Mouse (Mus musculus) midbrain, embryonic 16.5 days (tissue): ENCODE measurements around the gene Eaf2. TPM values are rescaled to one million over a fixed set of nuclear protein-coding genes. Genes with fewer than 3 reads are reported as not detected.
A peak's percentile ranks its signal among the peaks of the same experiment; 100 is the strongest.
"Not testable (repeated sequence)": the region's sequence is repeated elsewhere in the genome, so short reads cannot be mapped to it uniquely, and the experiment has no call there.

Experiments used
- ATAC-seq: fragments of 200-750 bp; cut with Nextera tagmentation; 2 replicates; pipeline ENCODE4 v1.8.0; 2017; ENCODE audit warnings: moderate TSS enrichment
- H3K27ac ChIP-seq: fragments of 300-500 bp; sonication (generic); 2 replicates; pipeline ENCODE4 v1.5.1; 2014; ENCODE audit warnings: mild to moderate bottlenecking, low read length, mixed read lengths
- H3K27me3 ChIP-seq: fragments of 300-500 bp; sonication (generic); 2 replicates; pipeline ENCODE4 v1.6.1; 2014; ENCODE audit warnings: low read depth, low read length, mixed read lengths; ENCODE audit not compliant: control insufficient read depth, insufficient read depth
- H3K36me3 ChIP-seq: fragments of 300-500 bp; sonication (generic); 2 replicates; pipeline ENCODE4 v1.6.1; 2014; ENCODE audit warnings: mild to moderate bottlenecking, low read length, moderate library complexity, mixed read lengths; ENCODE audit not compliant: control insufficient read depth, insufficient read depth
- H3K4me1 ChIP-seq: fragments of 300-500 bp; sonication (generic); 2 replicates; pipeline ENCODE4 v1.6.1; 2014; ENCODE audit warnings: mild to moderate bottlenecking, low read length, mixed read lengths; ENCODE audit not compliant: control insufficient read depth, insufficient read depth
- H3K4me2 ChIP-seq: fragments of 300-500 bp; sonication (generic); 2 replicates; pipeline ENCODE4 v1.6.1; 2014; ENCODE audit warnings: mild to moderate bottlenecking, low read length, mixed read lengths
- H3K4me3 ChIP-seq: fragments of 300-500 bp; sonication (generic); 2 replicates; pipeline ENCODE4 v1.5.1; 2014; ENCODE audit warnings: low read depth, mild to moderate bottlenecking, low read length, moderate library complexity, mixed read lengths
- H3K9ac ChIP-seq: fragments of 300-500 bp; sonication (generic); 2 replicates; pipeline ENCODE4 v1.6.1; 2014; ENCODE audit warnings: low read depth, low read length, mixed read lengths
- H3K9me3 ChIP-seq: fragments of 300-500 bp; sonication (generic); replicated peaks from 2 replicates; pipeline ENCODE4 v1.6.1; 2014; ENCODE audit warnings: mild to moderate bottlenecking, low read length, mixed read lengths; ENCODE audit not compliant: control insufficient read depth, poor library complexity, severe bottlenecking
- WGBS: fragments of 180-500 bp; shearing (Covaris S2); extraction: QIAGEN DNeasy Blood & Tissue Kit; methylation state at CpG from one replicate; pipeline ENCODE4 v1.1.7; 2014; 5-methylcytosine and 5-hydroxymethylcytosine counted together
- polyA plus RNA-seq: library from polyadenylated mRNA; unstranded; fragments of >200 nt; fragmentation: Nextera tagmentation; extraction: Ambion mirVana; gene quantifications from 2 replicates; pipeline ENCODE4 v1.2.1, GENCODE M21; 2015

The Eaf2 gene
- polyA plus RNA-seq, 1 experiment from 2014 or later: 0.72 TPM

DNA sequence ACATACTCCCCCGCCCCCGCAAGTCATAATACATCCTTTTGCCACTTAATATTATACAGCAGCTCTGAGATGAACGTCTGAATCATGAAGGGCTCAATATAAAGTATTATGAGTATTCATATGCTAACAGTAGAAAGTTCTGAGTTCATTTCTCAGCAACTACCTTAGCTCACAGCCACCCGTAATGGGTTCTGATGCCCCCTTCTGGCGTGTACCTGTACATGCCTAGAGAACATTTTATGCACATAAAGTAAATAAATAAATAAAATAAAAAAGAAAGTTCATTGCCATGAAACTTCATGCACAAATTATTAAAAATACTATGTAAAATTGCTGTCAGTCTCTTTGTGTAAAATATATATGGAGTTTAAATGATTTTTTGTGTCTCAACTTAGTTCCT lies 2.5 kb upstream of the Eaf2 start:
- Histone ChIP-seq H3K36me3 (peaks cover 1% of the 10 kb centered on the region), H3K27ac (no peak overlapping the region), H3K27me3 (no peaks in the 10 kb centered on the region), H3K9me3 (no peaks in the 10 kb centered on the region), H3K9ac (no peak overlapping the region), H3K4me2 (no peak overlapping the region), H3K4me1 (peaks cover 19% of the 10 kb centered on the region), H3K4me3 (no peak overlapping the region)
- ATAC-seq: no peak
- WGBS: 77% methylated on average over 5 of the region's 5 CpGs

DNA sequence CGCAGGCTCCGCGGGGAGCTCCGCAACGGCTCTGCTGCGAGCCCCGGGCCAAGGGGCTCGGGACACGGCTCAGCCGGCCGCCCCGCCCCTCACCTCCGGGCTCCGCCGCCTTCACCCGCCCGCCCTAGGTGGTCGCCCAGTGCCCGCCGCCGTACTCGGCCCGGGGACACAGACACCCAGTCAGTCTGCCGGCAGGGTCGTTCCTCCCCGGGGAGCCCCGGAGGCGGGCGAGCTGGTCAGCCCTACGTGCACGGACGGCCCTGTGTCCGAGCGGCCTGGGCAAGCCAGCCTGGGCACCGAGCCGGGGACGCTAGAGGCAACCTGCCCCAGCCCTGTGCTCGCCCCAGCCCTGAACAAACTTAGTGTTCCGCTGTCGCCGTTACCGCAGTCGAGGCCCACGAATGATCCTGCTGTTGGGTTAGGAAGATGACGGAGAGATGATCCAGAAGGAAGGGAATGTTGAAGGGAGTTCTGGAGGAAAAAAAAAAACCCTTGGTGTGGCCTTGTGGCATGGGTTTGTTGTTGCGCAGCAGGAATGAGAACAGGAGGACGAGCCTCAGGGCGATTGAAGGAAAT lies 561 bp upstream of the Eaf2 start:
- peak overlapping the region; percentile 67 for H3K4me3 ChIP-seq
- H3K36me3 ChIP-seq: peaks cover 6% of the 10 kb centered on the region
- H3K9ac ChIP-seq: peak overlapping the region; percentile 79
- H3K9me3 ChIP-seq: no peaks in the 10 kb centered on the region
- no peaks in the 10 kb centered on the region for H3K27me3 ChIP-seq
- H3K4me1 ChIP-seq: peaks cover 19% of the 10 kb centered on the region
- peak overlapping the region; percentile 79 for H3K27ac ChIP-seq
- H3K4me2 ChIP-seq: peak overlapping the region; percentile 81
- 0% methylated on average over 42 of the region's 48 CpGs for WGBS
- ATAC-seq: no peak

GRCm38 (mm10) chr16:36869442-36869841 lies 5.4 kb downstream of the Eaf2 start:
- H3K36me3 ChIP-seq: peaks cover 10% of the 10 kb centered on the region
- 97% methylated on average over 2 of the region's 2 CpGs for WGBS

DNA sequence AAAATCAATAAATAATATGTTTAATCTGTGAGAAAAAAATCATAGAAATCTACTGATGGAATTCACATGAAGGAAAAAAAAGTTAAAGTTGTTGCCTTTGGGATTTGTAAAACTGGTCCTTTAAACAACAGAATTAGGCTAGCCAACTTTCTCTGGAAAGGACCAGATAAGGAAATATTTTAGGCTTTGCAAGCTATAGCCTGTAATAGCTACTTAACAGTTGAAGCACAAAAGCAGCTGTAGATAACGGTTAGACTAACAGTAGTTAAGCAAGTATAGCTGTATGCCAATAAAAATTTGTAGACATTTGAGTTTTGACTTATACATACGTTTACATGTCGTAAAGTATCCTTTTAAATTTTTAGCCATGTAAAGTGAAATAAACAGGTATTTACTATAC lies 11.2 kb downstream of the Eaf2 start:
- H3K9me3 ChIP-seq: no peaks in the 10 kb centered on the region
- H3K4me3 ChIP-seq: no peak overlapping the region
- H3K4me2 ChIP-seq: no peak overlapping the region
- ATAC-seq: no peak
- peaks cover 11% of the 10 kb centered on the region; the same call in 1 of the 2 replicates for H3K36me3 ChIP-seq
- H3K4me1 ChIP-seq: no peaks in the 10 kb centered on the region
- H3K27me3 ChIP-seq: no peaks in the 10 kb centered on the region
- WGBS: 97% methylated on average over 3 of the region's 3 CpGs
- H3K9ac ChIP-seq: no peak overlapping the region
- no peak overlapping the region for H3K27ac ChIP-seq

More at GRCm38 (mm10) chr16:36869442-36869841, 5.4 kb downstream of the Eaf2 start:
- H3K4me1 ChIP-seq: peaks cover 6% of the 10 kb centered on the region
- H3K4me3 ChIP-seq: no peak overlapping the region
- no peak for ATAC-seq
- H3K4me2 ChIP-seq: no peak overlapping the region
- H3K27ac ChIP-seq: no peak overlapping the region
- H3K27me3 ChIP-seq: no peaks in the 10 kb centered on the region
- no peaks in the 10 kb centered on the region for H3K9me3 ChIP-seq
- H3K9ac ChIP-seq: no peak overlapping the region

GRCm38 (mm10) chr16:36851202-36851601 lies 23.6 kb downstream of the Eaf2 start:
- Histone ChIP-seq H3K9ac (no peak overlapping the region), H3K4me2 (no peak overlapping the region), H3K27ac (no peak overlapping the region), H3K4me3 (no peak overlapping the region), H3K9me3 (no peaks in the 10 kb centered on the region), H3K27me3 (no peaks in the 10 kb centered on the region), H3K36me3 (peaks cover 2% of the 10 kb centered on the region; the same call in 1 of the 2 replicates), H3K4me1 (no peaks in the 10 kb centered on the region)
- 96% methylated on average over 3 of the region's 3 CpGs for WGBS
- no peak for ATAC-seq

GRCm38 (mm10) chr16:36846894-36847293 lies 27.9 kb downstream of the Eaf2 start:
- H3K9me3 ChIP-seq, H3K4me1 ChIP-seq, H3K4me3 ChIP-seq, H3K27me3 ChIP-seq, H3K36me3 ChIP-seq, H3K4me2 ChIP-seq, H3K27ac ChIP-seq, H3K9ac ChIP-seq, ATAC-seq: not testable (repeated sequence)
- 100% methylated on average over 1 of the region's 1 CpGs for WGBS

DNA sequence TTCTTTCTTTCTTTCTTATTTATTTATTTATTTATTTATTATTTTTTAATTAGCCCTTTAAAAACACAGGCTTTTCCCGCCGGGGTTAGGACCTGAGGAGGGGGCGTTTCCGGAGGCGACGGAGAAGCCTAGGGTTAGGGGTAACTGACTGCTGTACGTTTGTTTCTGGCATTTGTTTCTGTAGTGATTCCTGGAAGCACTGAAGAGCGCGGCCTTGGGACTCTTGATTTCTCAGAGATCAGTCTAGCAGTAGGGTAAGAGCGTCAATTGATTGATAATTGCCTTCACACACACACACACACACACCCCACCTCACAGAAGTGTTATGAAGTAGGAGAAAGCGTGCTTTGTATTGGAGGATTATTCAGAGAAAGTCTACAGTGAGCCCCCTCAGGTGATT lies 46.0 kb downstream of the Eaf2 start:
- Histone ChIP-seq H3K9ac (peak overlapping the region; percentile 91), H3K4me1 (peaks cover 18% of the 10 kb centered on the region), H3K9me3 (no peaks in the 10 kb centered on the region), H3K36me3 (no peaks in the 10 kb centered on the region), H3K27me3 (peaks cover 3% of the 10 kb centered on the region; the same call in 1 of the 2 replicates), H3K27ac (no peak overlapping the region; the same call in 1 of the 2 replicates), H3K4me3 (peak overlapping the region; percentile 82), H3K4me2 (peak overlapping the region; percentile 63)
- WGBS: 3% methylated on average over 11 of the region's 11 CpGs
- ATAC-seq: peak; percentile 49

GRCm38 (mm10) chr16:36828054-36828786 lies 46.6 kb downstream of the Eaf2 start, which contains the start of gene Iqcb1:
Iqcb1 (plus strand) TSS chr16:36828385.
- peak within 1 kb of the TSS; percentile 75 for H3K27ac ChIP-seq
- H3K4me1 ChIP-seq: peaks cover 18% of the 10 kb centered on the region
- ATAC-seq: peak; percentile 99
- peak within 1 kb of the TSS; percentile 82 for H3K4me3 ChIP-seq
- H3K9me3 ChIP-seq: no peaks in the 10 kb centered on the region
- H3K27me3 ChIP-seq: peaks cover 3% of the 10 kb centered on the region; the same call in 1 of the 2 replicates
- H3K4me2 ChIP-seq: peak within 1 kb of the TSS; percentile 63
- WGBS: under 1% methylated on average over 62 of the region's 64 CpGs
- H3K36me3 ChIP-seq: no peaks in the 10 kb centered on the region
- peak within 1 kb of the TSS; percentile 91 for H3K9ac ChIP-seq

GRCm38 (mm10) chr16:36827611-36828053 lies 47.2 kb downstream of the Eaf2 start:
- H3K36me3 ChIP-seq: no peaks in the 10 kb centered on the region

More at GRCm38 (mm10) chr16:36827611-36828053, 47.2 kb downstream of the Eaf2 start:
- 2% methylated on average over 11 of the region's 11 CpGs for WGBS
- Histone ChIP-seq H3K4me2 (peak overlapping the region; percentile 63), H3K4me3 (peak overlapping the region; percentile 82), H3K9ac (peak overlapping the region; percentile 91; the same call in 1 of the 2 replicates), H3K27ac (no peak overlapping the region), H3K4me1 (peaks cover 18% of the 10 kb centered on the region), H3K27me3 (peaks cover 3% of the 10 kb centered on the region; the same call in 1 of the 2 replicates), H3K9me3 (no peaks in the 10 kb centered on the region)
- ATAC-seq: peak; percentile 50; the same call in 1 of the 2 replicates
